Mouse (Mus musculus) intestine, postnatal 0 days (tissue): ENCODE measurements around the gene Spcs2. TPM values are rescaled to one million over a fixed set of nuclear protein-coding genes. Genes with fewer than 3 reads are reported as not detected.

Experiments
- ATAC-seq: fragments of 200-750 bp; cut with Nextera tagmentation; 2 replicates; pipeline ENCODE4 v1.8.0; 2017; ENCODE audit warnings: mild to moderate bottlenecking, moderate TSS enrichment, moderate library complexity
- H3K27ac ChIP-seq: fragments of 300-500 bp; sonication (generic); 2 replicates; pipeline ENCODE4 v1.5.1; 2014; ENCODE audit warnings: mild to moderate bottlenecking, low read depth, low read length, moderate library complexity
- H3K27me3 ChIP-seq: fragments of 300-500 bp; sonication (generic); replicated peaks from 2 replicates; pipeline ENCODE4 v1.6.1; 2014; ENCODE audit warnings: low read length, mixed read lengths; ENCODE audit not compliant: control insufficient read depth, insufficient read depth
- H3K36me3 ChIP-seq: fragments of 300-500 bp; sonication (generic); 2 replicates; pipeline ENCODE4 v1.6.1; 2014; ENCODE audit warnings: mild to moderate bottlenecking, moderate library complexity; ENCODE audit not compliant: control insufficient read depth, insufficient read depth
- H3K4me1 ChIP-seq: fragments of 300-500 bp; sonication (generic); replicated peaks from 2 replicates; pipeline ENCODE4 v1.6.1; 2014; ENCODE audit warnings: antibody characterized with exemption, low read length, mixed read lengths; ENCODE audit not compliant: control insufficient read depth, insufficient read depth
- H3K4me2 ChIP-seq: fragments of 300-500 bp; sonication (generic); replicated peaks from 2 replicates; pipeline ENCODE4 v1.6.1; 2014; ENCODE audit warnings: low read depth, mild to moderate bottlenecking, moderate library complexity
- H3K4me3 ChIP-seq: fragments of 300-500 bp; sonication (generic); 2 replicates; pipeline ENCODE4 v1.5.1; 2014; ENCODE audit warnings: low read depth, low read length
- H3K9ac ChIP-seq: fragments of 300-500 bp; sonication (generic); 2 replicates; pipeline ENCODE4 v1.6.1; 2014; ENCODE audit warnings: mild to moderate bottlenecking, low read depth, low read length
- H3K9me3 ChIP-seq: fragments of 300-500 bp; sonication (generic); 2 replicates; pipeline ENCODE4 v1.6.1; 2016; ENCODE audit warnings: mixed run types; ENCODE audit not compliant: control insufficient read depth
- CTCF ChIP-seq: sonication (generic); IDR thresholded peaks from 2 replicates; pipeline ENCODE4 v1.5.1; 2016; ENCODE audit warnings: low read depth, mild to moderate bottlenecking, control low read depth, antibody characterized with exemption, moderate library complexity
- WGBS: fragments of 180-500 bp; shearing (Covaris S2); extraction: QIAGEN DNeasy Blood & Tissue Kit; methylation state at CpG from one replicate; pipeline ENCODE4 v1.1.7; 2014; 5-methylcytosine and 5-hydroxymethylcytosine counted together
- polyA plus RNA-seq: library from polyadenylated mRNA; unstranded; fragments of >200 nt; fragmentation: Nextera tagmentation; extraction: Ambion mirVana; gene quantifications from 2 replicates; pipeline ENCODE4 v1.2.1, GENCODE M21; 2015

Spcs2 gene
- polyA plus RNA-seq: 237 and 238 TPM in 2 replicates

GRCm38 (mm10) chr7:99863362-99863761, at the start of gene Spcs2:
TSS of gene Spcs2 (minus strand) at chr7:99863462.
- no peak for TF ChIP-seq CTCF
- 42% methylated on average over 7 of the region's 7 CpGs for WGBS

DNA sequence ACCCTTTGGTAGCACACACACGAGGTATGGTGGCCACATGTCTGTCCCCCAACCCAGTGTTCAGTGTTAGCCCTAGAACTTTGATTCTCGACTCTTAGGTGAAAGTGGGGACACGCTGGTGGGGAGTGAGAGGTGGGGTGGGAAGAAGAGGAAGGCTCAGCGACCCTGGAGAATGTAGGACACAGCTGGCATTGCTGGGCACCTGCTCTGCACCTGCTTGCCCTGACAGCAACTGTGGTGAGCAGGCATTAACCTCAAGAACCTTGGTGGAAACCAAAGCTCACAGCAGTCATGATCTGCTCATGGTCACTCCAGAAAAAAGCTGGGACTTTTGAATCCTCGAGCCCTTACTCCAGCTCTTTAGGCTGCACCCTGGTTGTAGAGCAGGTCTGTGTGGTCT, 47.8 kb upstream of the Spcs2 start:
- H3K4me2 ChIP-seq: no peak overlapping the region
- H3K4me1 ChIP-seq: no peaks in the 10 kb centered on the region
- 73% methylated on average over 5 of the region's 5 CpGs for WGBS
- no peak overlapping the region for H3K4me3 ChIP-seq
- H3K27ac ChIP-seq: no peak overlapping the region
- TF ChIP-seq CTCF: no peak
- ATAC-seq: no peak
- no peak overlapping the region for H3K9ac ChIP-seq
- no peaks in the 10 kb centered on the region for H3K27me3 ChIP-seq
- no peaks in the 10 kb centered on the region for H3K9me3 ChIP-seq
- H3K36me3 ChIP-seq: no peaks in the 10 kb centered on the region

More at GRCm38 (mm10) chr7:99863362-99863761, at the start of gene Spcs2:
- Histone ChIP-seq H3K9ac (no peak within 1 kb of the TSS), H3K4me1 (no peaks in the 10 kb centered on the region), H3K4me2 (no peak within 1 kb of the TSS), H3K9me3 (no peaks in the 10 kb centered on the region), H3K4me3 (no peak within 1 kb of the TSS), H3K27ac (no peak within 1 kb of the TSS), H3K27me3 (no peaks in the 10 kb centered on the region), H3K36me3 (no peaks in the 10 kb centered on the region)
- no peak for ATAC-seq

DNA sequence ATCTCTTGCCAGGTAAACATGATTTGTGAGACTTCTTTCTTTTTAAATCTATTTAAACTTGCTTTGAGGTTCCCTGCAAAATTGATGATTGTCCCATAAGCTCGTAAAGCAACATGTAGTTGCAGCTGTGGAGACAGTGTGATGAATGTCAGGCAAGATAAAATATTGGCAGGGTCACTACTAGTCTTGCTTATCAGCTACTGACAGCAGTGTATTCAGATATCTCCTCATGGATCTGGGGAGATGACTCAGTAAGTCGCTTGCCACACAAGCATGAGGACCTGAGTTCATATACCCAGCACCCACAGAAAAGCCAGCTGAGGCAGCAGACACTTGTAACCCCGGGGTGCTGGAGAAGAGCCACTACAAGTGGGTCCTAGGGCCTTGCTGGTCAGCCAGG, 44.2 kb upstream of the Spcs2 start:
- no peaks in the 10 kb centered on the region for H3K9me3 ChIP-seq
- no peak overlapping the region for H3K27ac ChIP-seq
- no peaks in the 10 kb centered on the region for H3K27me3 ChIP-seq
- no peak overlapping the region for H3K4me2 ChIP-seq
- no peak overlapping the region for H3K4me3 ChIP-seq
- no peaks in the 10 kb centered on the region for H3K36me3 ChIP-seq
- ATAC-seq: no peak
- H3K9ac ChIP-seq: no peak overlapping the region
- WGBS: 60% methylated on average over 3 of the region's 3 CpGs
- no peaks in the 10 kb centered on the region for H3K4me1 ChIP-seq
- no peak for TF ChIP-seq CTCF

DNA sequence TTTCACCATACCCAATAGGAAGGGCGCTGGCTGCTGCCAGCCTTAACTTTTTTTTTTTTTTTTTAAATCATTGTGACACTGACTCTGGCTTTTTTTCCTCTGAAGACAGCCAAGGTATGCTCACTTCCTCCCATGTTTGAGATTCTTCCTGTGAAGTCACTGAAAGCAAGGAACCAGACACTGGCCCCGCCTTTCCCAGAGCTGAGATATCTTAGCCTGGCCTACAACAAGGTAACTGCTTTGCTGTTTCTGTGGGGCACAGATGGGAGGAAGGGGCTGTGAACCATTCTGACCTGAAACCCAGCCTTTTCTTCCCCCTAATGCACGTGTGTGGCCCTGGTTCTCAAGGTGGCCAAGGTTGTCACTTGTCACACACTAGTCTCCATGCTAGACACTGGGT, 43.1 kb upstream of the Spcs2 start:
- no peak for ATAC-seq
- H3K9ac ChIP-seq: no peak overlapping the region
- no peaks in the 10 kb centered on the region for H3K36me3 ChIP-seq
- no peak overlapping the region for H3K4me2 ChIP-seq
- TF ChIP-seq CTCF: no peak
- no peaks in the 10 kb centered on the region for H3K4me1 ChIP-seq
- 78% methylated on average over 3 of the region's 3 CpGs for WGBS
- no peaks in the 10 kb centered on the region for H3K9me3 ChIP-seq
- H3K27me3 ChIP-seq: no peaks in the 10 kb centered on the region
- H3K4me3 ChIP-seq: no peak overlapping the region
- H3K27ac ChIP-seq: no peak overlapping the region

GRCm38 (mm10) chr7:99904421-99905005, 41.3 kb upstream of the Spcs2 start:
- Histone ChIP-seq H3K36me3 (no peaks in the 10 kb centered on the region), H3K4me3 (no peak overlapping the region), H3K4me2 (no peak overlapping the region), H3K9me3 (no peaks in the 10 kb centered on the region), H3K9ac (no peak overlapping the region), H3K4me1 (no peaks in the 10 kb centered on the region), H3K27ac (no peak overlapping the region), H3K27me3 (no peaks in the 10 kb centered on the region)
- ATAC-seq: no peak
- TF ChIP-seq CTCF: no peak
- WGBS: 28% methylated on average over 3 of the region's 3 CpGs

- no peaks in the 10 kb centered on the region for H3K9me3 ChIP-seq
- no peaks in the 10 kb centered on the region for H3K27me3 ChIP-seq
- no peak for ATAC-seq
- H3K9ac ChIP-seq: no peak overlapping the region
- TF ChIP-seq CTCF: no peak
- no peak overlapping the region for H3K27ac ChIP-seq
- H3K4me3 ChIP-seq: no peak overlapping the region
- no peaks in the 10 kb centered on the region for H3K36me3 ChIP-seq
- H3K4me2 ChIP-seq: no peak overlapping the region
- H3K4me1 ChIP-seq: no peaks in the 10 kb centered on the region
- WGBS: 81% methylated on average over 11 of the region's 11 CpGs
These were observed 39.8 kb upstream of the Spcs2 start for GRCm38 (mm10) chr7:99902918-99903665.
